Mouse (Mus musculus) inflammation-experienced regulatory T-cells, adult 16 weeks (primary cell): ENCODE results near the gene Ttc27. TPM values are rescaled to one million over a fixed set of nuclear protein-coding genes. Genes with fewer than 3 reads are reported as not detected.

Source experiments
- polyA plus RNA-seq: library from polyadenylated mRNA; unstranded; fragments of 100-300 nt; shearing (Covaris generic); gene quantifications from one replicate; pipeline ENCODE4 v1.2.1, GENCODE M21; 2017

Ttc27 gene
- 33.5 TPM for polyA plus RNA-seq

DNA sequence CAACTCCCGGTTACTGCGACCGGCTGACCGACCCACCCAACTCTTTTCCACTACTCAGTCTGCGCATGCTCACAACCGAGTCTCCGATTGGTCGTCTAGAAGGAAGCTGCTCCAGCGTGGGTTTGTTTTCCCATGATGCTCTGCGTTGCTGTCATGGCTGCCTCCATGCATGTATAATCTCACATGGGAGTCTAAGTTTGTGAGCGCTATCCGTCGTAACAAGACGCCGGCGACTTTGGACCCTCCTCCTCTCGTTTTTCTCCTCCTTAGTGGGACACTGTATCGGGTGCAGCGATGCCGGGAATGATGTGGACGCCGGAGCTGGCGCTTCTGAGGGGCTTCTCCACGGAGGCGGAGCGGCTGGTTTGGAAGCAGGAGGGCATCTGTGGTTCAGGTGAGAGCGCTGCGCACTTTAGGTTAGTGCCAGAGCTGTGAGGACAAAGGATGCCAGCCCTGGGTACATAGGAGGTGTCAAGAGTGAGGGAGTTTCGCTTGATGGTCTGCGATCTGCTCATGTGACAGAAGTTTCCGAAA is at the start of gene Ttc27:
Gene Ttc27 (plus strand): TSS at position 115 of the 534 bp plus-strand sequence.

Other genes with a start within 250 kb of the Ttc27 start
- 27.2 TPM for gene Yipf4, start 228.2 kb upstream of the Ttc27 start, polyA plus RNA-seq
- gene Birc6, start 189.4 kb upstream of the Ttc27 start, polyA plus RNA-seq: 42.1 TPM